Mouse (Mus musculus) cortical plate, adult 2 months (tissue): ENCODE data around the gene Slc25a42. TPM values are rescaled to one million over a fixed set of nuclear protein-coding genes. Genes with fewer than 3 reads are reported as not detected.

Experiments used
- H3K27ac ChIP-seq: fragments of 200-500 bp; 2 replicates; pipeline ENCODE4 v1.5.1; 2012; ENCODE audit warnings: low read length, control low read depth, inconsistent platforms; ENCODE audit not compliant: insufficient read depth
- H3K4me1 ChIP-seq: fragments of 200-500 bp; 2 replicates; pipeline ENCODE4 v1.6.1; 2011; ENCODE audit warnings: low read length; ENCODE audit not compliant: control insufficient read depth, insufficient read depth
- H3K4me3 ChIP-seq: fragments of 200-500 bp; 2 replicates; pipeline ENCODE4 v1.5.1; 2011; ENCODE audit warnings: mild to moderate bottlenecking, low read length, control low read depth; ENCODE audit not compliant: insufficient read depth
- CTCF ChIP-seq: fragments of 200-500 bp; IDR thresholded peaks from 2 replicates; pipeline ENCODE4 v1.5.1; 2011; ENCODE audit warnings: mild to moderate bottlenecking, control low read depth, low read length; ENCODE audit not compliant: insufficient read depth; ENCODE audit errors: extremely low read depth
- POLR2A ChIP-seq: fragments of 200-500 bp; IDR thresholded peaks from 2 replicates; pipeline ENCODE4 v1.6.1; 2011; ENCODE audit warnings: mild to moderate bottlenecking, low read length, control low read depth; ENCODE audit not compliant: insufficient read depth; ENCODE audit errors: extremely low read depth
- polyA plus RNA-seq: library from polyadenylated mRNA; depleted of rRNA; stranded (reverse); fragments of >200 nt; gene quantifications from 2 replicates; pipeline ENCODE4 v1.2.3, GENCODE M21; 2012

Slc25a42 gene
- polyA plus RNA-seq, 1 experiment, result 55.9 TPM

DNA sequence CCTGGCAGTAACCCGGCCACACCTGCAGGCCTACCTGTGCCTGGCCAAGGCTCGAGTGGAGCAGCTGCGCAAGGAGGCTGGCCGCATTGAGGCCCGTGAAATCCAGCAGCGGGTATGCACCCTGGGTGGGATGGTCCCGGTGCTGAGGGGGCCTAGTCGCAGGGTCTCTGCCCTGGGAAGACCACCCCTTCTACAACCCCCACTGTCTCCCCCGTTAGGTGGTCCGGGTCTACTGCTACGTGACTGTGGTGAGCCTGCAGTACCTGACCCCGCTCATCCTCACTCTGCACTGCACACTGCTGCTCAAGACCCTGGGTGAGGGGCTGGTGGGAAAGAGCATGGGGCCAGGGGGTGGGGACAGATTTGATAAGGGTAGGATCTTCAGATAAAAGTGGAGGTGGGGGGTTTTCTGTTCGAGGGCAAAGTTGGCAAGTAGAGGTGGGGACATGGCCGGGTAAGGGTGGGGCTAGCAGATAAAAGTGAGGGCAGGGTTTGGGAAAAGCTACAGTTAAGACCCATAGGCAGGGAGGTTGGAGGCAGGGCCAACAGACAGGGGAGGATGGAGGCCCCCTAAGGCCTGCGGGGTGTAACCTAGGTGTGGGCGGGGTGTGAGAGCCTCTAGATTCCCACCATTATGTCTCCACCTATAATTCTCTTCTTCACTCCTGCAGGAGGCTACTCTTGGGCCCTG lies 30.7 kb downstream of the Slc25a42 start:
- no peak for TF ChIP-seq POLR2A
- Histone ChIP-seq H3K4me1 (no peaks in the 10 kb centered on the region), H3K4me3 (no peak overlapping the region), H3K27ac (no peak overlapping the region)

DNA sequence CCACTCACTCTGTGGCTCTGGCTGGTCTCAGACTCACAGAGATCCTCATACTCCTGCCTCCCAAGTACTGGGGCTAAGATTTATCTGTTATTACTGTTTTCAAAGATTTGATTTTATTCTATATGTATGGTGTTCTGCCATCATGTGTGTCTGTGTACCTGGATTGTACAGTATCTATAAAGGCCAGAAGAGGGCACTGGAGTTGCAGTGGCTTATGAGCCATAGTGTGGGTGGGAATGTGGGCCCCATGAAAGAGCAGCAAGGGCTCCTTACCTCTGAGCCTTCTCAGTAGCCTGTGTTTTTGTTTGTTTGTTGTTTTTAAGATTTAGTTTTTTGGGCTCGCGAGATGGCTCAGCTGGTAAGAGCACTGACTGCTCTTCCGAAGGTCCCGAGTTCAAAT lies 33.0 kb downstream of the Slc25a42 start:
- H3K4me3 ChIP-seq, result no peak overlapping the region
- TF ChIP-seq POLR2A (no peak), CTCF (peak; percentile 27; the same call in 1 of the 2 replicates)
- H3K27ac ChIP-seq, result no peak overlapping the region
- H3K4me1 ChIP-seq, result 0 out of 2 replicates have a peak, but pooled peaks cover 2% of the 10 kb centered on the region

DNA sequence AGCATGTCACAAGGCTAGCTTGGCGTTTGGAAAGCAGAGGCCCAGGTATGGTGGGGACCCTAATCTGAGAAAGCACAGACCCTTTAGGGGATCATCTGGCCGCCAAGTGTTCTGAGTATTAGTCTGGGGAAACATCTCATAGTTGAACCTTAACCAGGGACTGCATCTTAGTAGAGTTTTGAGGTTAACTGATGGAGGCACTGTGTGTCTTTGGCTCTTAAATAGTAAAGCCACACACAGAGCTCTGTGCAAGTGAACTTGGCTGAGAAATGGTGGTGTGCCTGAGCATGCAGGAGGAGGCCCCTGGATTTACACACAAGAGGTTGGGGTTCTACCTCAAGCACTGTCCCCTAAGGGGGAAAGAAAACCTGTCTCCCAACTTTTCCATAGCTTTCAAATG lies 33.9 kb downstream of the Slc25a42 start:
- H3K27ac ChIP-seq, result no peak overlapping the region
- H3K4me1 ChIP-seq, result peaks cover 2% of the 10 kb centered on the region; the same call in 1 of the 2 replicates
- TF ChIP-seq CTCF (no peak), POLR2A (no peak)
- no peak overlapping the region for H3K4me3 ChIP-seq

DNA sequence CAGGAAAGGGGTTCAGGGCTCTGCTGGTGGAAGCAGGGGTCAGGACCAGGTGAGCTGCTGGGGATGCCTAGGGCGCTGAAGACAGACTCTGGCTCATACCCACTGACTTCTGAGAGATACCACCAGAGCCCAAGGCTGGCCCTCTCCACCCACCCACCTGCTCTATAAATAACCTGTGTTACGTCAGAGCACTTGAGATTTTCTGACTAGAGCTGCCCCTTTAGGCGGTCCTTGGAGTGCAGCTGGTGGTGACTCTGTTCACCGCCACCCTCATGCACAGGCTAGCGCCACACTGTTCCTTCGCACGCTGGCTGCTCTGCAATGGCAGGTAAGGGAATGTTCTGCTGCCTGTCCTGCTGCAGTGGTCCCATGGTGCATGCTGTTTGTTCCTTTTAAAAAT lies 38.0 kb downstream of the Slc25a42 start:
- TF ChIP-seq POLR2A, result no peak
- no peak for TF ChIP-seq CTCF
- H3K4me3 ChIP-seq, result peak overlapping the region; percentile 17; the same call in 1 of the 2 replicates
- H3K27ac ChIP-seq, result no peak overlapping the region
- peaks cover 2% of the 10 kb centered on the region; the same call in 1 of the 2 replicates for H3K4me1 ChIP-seq

DNA sequence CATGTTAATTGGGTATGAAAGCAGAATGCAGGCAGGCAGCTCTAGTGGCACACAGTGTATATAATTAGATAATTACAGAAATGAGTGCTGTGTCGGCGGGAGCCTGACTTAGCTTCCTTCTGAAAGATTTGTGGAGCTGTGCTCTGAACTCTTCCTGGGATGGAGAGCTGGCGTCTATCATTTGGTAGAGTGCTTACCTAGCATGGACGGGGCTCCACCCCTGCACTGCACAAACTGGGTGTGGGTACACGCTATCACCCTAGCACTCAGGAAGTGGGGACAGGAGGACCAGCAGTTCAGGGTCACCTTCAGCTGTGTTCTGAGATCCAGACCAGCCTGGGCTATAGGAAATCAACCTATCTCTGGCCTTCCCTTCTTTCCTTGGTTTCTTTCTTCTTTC lies 38.8 kb downstream of the Slc25a42 start:
- Histone ChIP-seq H3K4me3 (no peak overlapping the region; the same call in 1 of the 2 replicates), H3K4me1 (peaks cover 2% of the 10 kb centered on the region; the same call in 1 of the 2 replicates), H3K27ac (no peak overlapping the region)
- TF ChIP-seq POLR2A, result no peak
- TF ChIP-seq CTCF, result no peak

DNA sequence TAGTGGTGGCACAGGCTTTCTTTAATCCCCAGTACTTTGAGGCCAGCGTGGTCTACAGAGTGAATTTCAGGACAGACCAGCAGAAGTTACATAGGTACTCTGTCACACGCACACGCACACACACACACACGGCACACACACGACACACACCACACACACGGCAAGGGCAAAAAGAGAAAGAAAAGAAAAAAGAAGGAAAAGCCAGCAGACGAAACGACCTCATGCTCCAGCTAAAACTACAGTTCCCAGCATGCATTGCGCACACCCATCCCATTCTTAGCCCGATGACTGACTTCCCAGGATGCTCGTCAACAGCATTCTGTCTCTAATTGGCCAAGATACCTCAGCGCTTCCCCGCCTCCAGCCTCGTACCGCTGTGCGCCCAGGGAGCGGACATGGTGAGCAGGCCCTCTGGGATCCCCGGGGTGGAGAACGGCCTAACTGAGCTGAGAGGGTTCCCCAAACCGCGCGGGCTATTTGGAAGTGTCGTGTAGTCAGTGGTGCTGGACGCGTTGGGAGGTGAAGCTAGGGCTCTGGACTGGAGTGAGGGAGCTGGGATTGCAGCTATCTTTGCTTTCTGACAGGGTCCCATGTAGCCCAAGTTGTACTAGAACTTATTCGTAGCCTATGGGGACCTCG lies 39.9 kb downstream of the Slc25a42 start, which contains the start of gene Tmem161a:
TSS of gene Tmem161a (plus strand) at position 314 of the 639 bp plus-strand sequence.
- Histone ChIP-seq H3K27ac (no peak within 1 kb of the TSS), H3K4me1 (peaks cover 2% of the 10 kb centered on the region; the same call in 1 of the 2 replicates), H3K4me3 (peak within 1 kb of the TSS; percentile 63)
- TF ChIP-seq POLR2A, result peak; percentile 92
- TF ChIP-seq CTCF, result no peak

DNA sequence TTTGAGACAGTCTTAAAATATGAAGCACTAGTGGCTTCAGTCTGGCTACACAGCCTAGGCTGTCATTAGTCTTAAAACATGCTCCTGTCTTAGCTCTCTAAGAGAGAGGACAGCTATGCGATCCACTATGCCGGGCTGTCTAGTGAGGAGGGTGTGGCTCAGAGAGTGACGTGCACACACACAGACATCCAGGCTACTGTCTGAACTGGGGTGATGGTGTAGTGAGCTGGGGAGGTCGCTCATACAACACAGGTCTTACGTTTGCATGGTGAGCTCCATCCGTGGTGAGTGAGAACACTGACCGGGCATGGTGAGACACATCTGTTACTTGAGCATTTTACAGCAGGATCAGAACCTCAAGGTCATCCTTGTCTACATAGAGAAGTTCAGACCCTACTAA lies 40.9 kb downstream of the Slc25a42 start:
- peaks cover 2% of the 10 kb centered on the region; the same call in 1 of the 2 replicates for H3K4me1 ChIP-seq
- no peak overlapping the region for H3K27ac ChIP-seq
- TF ChIP-seq POLR2A, result no peak
- no peak for TF ChIP-seq CTCF
- no peak overlapping the region for H3K4me3 ChIP-seq

DNA sequence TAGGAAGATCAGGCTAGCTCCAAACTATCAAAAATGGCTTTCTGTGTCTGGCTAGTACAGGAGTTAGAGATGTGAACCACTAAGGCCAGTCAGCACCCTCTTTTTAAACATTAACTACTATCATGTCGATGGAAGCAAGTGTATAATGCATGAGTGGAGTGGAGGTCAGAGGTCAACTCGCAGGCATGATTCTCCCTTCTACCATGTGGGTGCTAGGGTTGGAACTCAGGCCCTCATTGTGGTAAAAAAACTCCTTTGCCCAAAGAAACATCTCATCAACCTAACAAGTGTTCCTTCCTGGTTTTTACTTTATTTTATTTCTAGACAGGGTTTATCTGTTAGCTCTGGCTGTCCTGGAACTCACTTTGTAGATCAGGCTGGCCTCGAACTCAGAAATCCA lies 41.4 kb downstream of the Slc25a42 start:
- Histone ChIP-seq H3K4me1 (peaks cover 2% of the 10 kb centered on the region; the same call in 1 of the 2 replicates), H3K4me3 (no peak overlapping the region), H3K27ac (no peak overlapping the region)
- no peak for TF ChIP-seq POLR2A
- TF ChIP-seq CTCF, result no peak

DNA sequence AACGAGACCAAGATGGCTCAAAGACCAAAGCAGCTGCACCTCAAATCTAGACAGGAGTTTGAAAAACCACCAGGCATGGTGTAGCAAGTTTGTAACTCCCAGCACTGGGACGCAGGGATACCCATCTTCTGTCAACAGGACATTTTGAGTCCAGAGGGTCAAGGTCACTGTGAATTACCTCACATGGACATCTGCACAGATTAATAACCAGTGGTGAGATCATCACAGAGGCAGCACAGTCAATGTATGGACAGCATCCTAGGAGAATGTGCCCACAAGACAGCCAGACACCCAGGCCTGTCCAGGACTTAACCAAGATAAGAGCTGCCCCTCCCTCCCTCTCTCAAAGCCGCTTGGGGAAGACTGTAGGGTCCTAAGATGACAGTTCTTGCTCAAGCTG lies 42.0 kb downstream of the Slc25a42 start:
- H3K4me1 ChIP-seq, result peaks cover 2% of the 10 kb centered on the region; the same call in 1 of the 2 replicates
- TF ChIP-seq POLR2A, result no peak
- no peak for TF ChIP-seq CTCF
- no peak overlapping the region for H3K27ac ChIP-seq
- H3K4me3 ChIP-seq, result no peak overlapping the region

DNA sequence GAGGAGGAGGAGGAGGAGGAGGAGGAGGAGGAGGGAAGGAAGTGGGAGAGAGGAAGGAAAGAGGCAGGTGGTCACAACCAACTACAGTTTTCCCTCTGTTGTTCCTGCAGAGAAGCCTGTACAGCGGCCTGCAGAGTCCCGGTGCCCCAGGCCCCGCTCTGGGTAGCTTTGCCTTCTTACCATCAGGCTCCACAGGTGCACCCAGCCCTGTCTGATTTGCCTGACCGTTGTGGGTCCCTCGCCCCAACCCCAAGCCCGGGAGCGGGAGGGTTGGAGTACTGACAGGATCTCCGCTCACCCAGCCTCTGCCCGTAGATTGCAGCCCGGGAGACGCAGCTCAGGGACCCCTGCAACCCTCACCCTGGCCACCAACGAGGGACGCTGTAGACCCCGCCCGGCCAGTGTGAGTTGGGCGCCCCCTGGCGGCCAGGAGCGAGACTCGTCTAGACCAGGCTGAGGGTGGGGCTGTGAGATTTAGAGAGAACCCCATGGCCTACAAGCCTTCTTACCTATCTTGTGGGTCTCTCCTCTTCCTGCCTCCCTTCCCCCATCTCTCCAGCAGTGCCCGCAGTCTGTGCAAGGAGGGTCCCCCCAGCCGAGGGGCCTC lies 45.5 kb downstream of the Slc25a42 start:
- Histone ChIP-seq H3K4me3 (no peak overlapping the region), H3K27ac (no peak overlapping the region), H3K4me1 (no peaks in the 10 kb centered on the region)
- TF ChIP-seq POLR2A (no peak), CTCF (peak; percentile 66)
